Mouse (Mus musculus): ENCODE data around the gene Atcay. TPM values are rescaled to one million over a fixed set of nuclear protein-coding genes. Genes with fewer than 3 reads are reported as not detected.
"Not testable (repeated sequence)": the region's sequence is repeated elsewhere in the genome, so short reads cannot be mapped to it uniquely, and the experiment has no call there.

The Atcay gene
- polyA plus RNA-seq, 1 experiment, result 0.10 TPM

- DNase-seq (ENCODE audit: low spot score), result no peak
Observed at GRCm38 (mm10) chr10:81179451-81180342, 50.9 kb downstream of the Atcay start.

- DNase-seq (ENCODE audit: low spot score), result no peak
Observed at GRCm38 (mm10) chr10:81178927-81179326, 51.7 kb downstream of the Atcay start.

- DNase-seq (ENCODE audit: low spot score), result no peak
Observed at GRCm38 (mm10) chr10:81177958-81178712, 52.5 kb downstream of the Atcay start.

- DNase-seq (ENCODE audit: low spot score), result no peak
Observed at GRCm38 (mm10) chr10:81177491-81177925, 53.1 kb downstream of the Atcay start.

- peak; percentile 100 for DNase-seq (ENCODE audit: low spot score)
Observed at GRCm38 (mm10) chr10:81176466-81177271, 54.0 kb downstream of the Atcay start, which contains the start of gene Eef2. Gene Eef2 (plus strand): TSS chr10:81176631.

- no peak for DNase-seq (ENCODE audit: low spot score)
Observed at GRCm38 (mm10) chr10:81175936-81176465, 54.6 kb downstream of the Atcay start.

- DNase-seq (ENCODE audit: low spot score), result not testable (repeated sequence)
Observed at GRCm38 (mm10) chr10:81175345-81175701, 55.3 kb downstream of the Atcay start.

GRCm38 (mm10) chr10:81174617-81175344 is 55.9 kb downstream of the Atcay start:
- DNase-seq (ENCODE audit: low spot score), result no peak

- DNase-seq (ENCODE audit: low spot score), result no peak
Observed at GRCm38 (mm10) chr10:81173132-81173531, 57.5 kb downstream of the Atcay start.

GRCm38 (mm10) chr10:81169411-81169900 is 61.2 kb downstream of the Atcay start:
- not testable (repeated sequence) for DNase-seq (ENCODE audit: low spot score)

GRCm38 (mm10) chr10:81168521-81169244 is 62.0 kb downstream of the Atcay start:
- DNase-seq (ENCODE audit: low spot score), result peak; percentile 70

GRCm38 (mm10) chr10:81168087-81168431 is 62.6 kb downstream of the Atcay start:
- no peak for DNase-seq (ENCODE audit: low spot score)

- DNase-seq (ENCODE audit: low spot score), result peak; percentile 95
Observed at GRCm38 (mm10) chr10:81167200-81168086, 63.2 kb downstream of the Atcay start, which contains the start of gene Pias4. Gene Pias4 (minus strand): TSS chr10:81167923.

GRCm38 (mm10) chr10:81165118-81165517 is 65.5 kb downstream of the Atcay start:
- DNase-seq (ENCODE audit: low spot score), result no peak

- no peak for DNase-seq (ENCODE audit: low spot score)
Observed at GRCm38 (mm10) chr10:81162318-81162652, 68.3 kb downstream of the Atcay start.

- DNase-seq (ENCODE audit: low spot score), result no peak
Observed at GRCm38 (mm10) chr10:81161602-81162317, 68.9 kb downstream of the Atcay start.

GRCm38 (mm10) chr10:81154736-81155135 is 75.9 kb downstream of the Atcay start:
- peak; percentile 21 for DNase-seq (ENCODE audit: low spot score)
